Mouse (Mus musculus) adrenal gland, adult 18-20 months (tissue): ENCODE results near the gene Pank1. TPM values are rescaled to one million over a fixed set of nuclear protein-coding genes. Genes with fewer than 3 reads are reported as not detected.

Experiments used
- microRNA-seq, 2 experiments: library from miRNA; unstranded; fragments of <30 nt; microRNA quantifications; one replicate each; pipeline ENCODE4 v1.2.0; 2021; ENCODE audit warnings: borderline number of aligned reads in 2 of 2
- total RNA-seq, 2 experiments: library from RNA; stranded (reverse); gene quantifications; 1 replicate in 1 of 2; 2 replicates in 1 of 2; pipeline ENCODE4 v1.2.3; 2021

The Pank1 gene
- total RNA-seq, 2 experiments from 2014 or later: 77.0 to 80.4 TPM

Small RNA genes lying within 50 kb of the gene (microRNA-seq; reads per million reads assigned to microRNA genes)
- 823 to 2,366 reads per million in 2 experiments for gene Mir107

Other genes starting within 250 kb of the Pank1 start
- under 1 TPM; 0.10 to 0.13 TPM for gene Ifit1bl2, start 238.7 kb downstream of the Pank1 start, total RNA-seq
- gene Ifit1, start 238.6 kb downstream of the Pank1 start, total RNA-seq: 1 to 10 TPM; 5.1 to 6.7 TPM
- under 1 TPM; 0.33 to 0.54 TPM for gene Slc16a12, start 132.2 kb downstream of the Pank1 start, total RNA-seq
- gene Kif20b, start 42.9 kb upstream of the Pank1 start, total RNA-seq: 1 to 10 TPM in 1 of 2 experiments, under 1 TPM in 1; 0.90 to 2.4 TPM